Mouse (Mus musculus): ENCODE measurements around the gene Gls. TPM values are rescaled to one million over a fixed set of nuclear protein-coding genes. Genes with fewer than 3 reads are reported as not detected.

Gls gene
- 30.7 and 33.1 TPM in 2 replicates for polyA plus RNA-seq (2015; fragmentation: Nextera tagmentation; extraction: Ambion mirVana)

- H3K4me2 ChIP-seq, result peak within 1 kb of the TSS; percentile 70
- peak within 1 kb of the TSS; percentile 97 for H3K9ac ChIP-seq (replicated peaks)
- under 1% methylated on average over 46 of the region's 46 CpGs for WGBS
- H3K36me3 ChIP-seq, result no peaks in the 10 kb centered on the region
- H3K27ac ChIP-seq (replicated peaks), result peak within 1 kb of the TSS; percentile 95
- peak within 1 kb of the TSS; percentile 95 for H3K4me3 ChIP-seq (replicated peaks)
- ATAC-seq (ENCODE audit: low FRiP score), result peak; percentile 99
- no peaks in the 10 kb centered on the region for H3K27me3 ChIP-seq (replicated peaks)
- H3K9me3 ChIP-seq (replicated peaks), result no peaks in the 10 kb centered on the region
- H3K4me1 ChIP-seq, result peaks cover 19% of the 10 kb centered on the region
Observed at GRCm38 (mm10) chr1:52233143-52233713, at the start of gene Gls. Gls (minus strand) TSS chr1:52233232.

GRCm38 (mm10) chr1:52279831-52280595, 47.0 kb upstream of the Gls start:
- Histone ChIP-seq H3K4me1 (no peaks in the 10 kb centered on the region), H3K27ac (replicated peaks) (no peak overlapping the region), H3K36me3 (no peaks in the 10 kb centered on the region), H3K4me2 (no peak overlapping the region), H3K4me3 (replicated peaks) (no peak overlapping the region), H3K9ac (replicated peaks) (no peak overlapping the region), H3K9me3 (replicated peaks) (no peaks in the 10 kb centered on the region), H3K27me3 (replicated peaks) (no peaks in the 10 kb centered on the region)
- 68% methylated on average over 7 of the region's 7 CpGs for WGBS
- no peak for ATAC-seq (ENCODE audit: low FRiP score)

GRCm38 (mm10) chr1:52279331-52279730, 46.3 kb upstream of the Gls start:
- Histone ChIP-seq H3K4me2 (no peak overlapping the region), H3K4me3 (replicated peaks) (no peak overlapping the region), H3K27me3 (replicated peaks) (no peaks in the 10 kb centered on the region), H3K36me3 (no peaks in the 10 kb centered on the region), H3K9ac (replicated peaks) (no peak overlapping the region), H3K4me1 (no peaks in the 10 kb centered on the region), H3K27ac (replicated peaks) (no peak overlapping the region), H3K9me3 (replicated peaks) (no peaks in the 10 kb centered on the region)
- WGBS, result 44% methylated on average over 3 of the region's 3 CpGs
- no peak for ATAC-seq (ENCODE audit: low FRiP score)

DNA sequence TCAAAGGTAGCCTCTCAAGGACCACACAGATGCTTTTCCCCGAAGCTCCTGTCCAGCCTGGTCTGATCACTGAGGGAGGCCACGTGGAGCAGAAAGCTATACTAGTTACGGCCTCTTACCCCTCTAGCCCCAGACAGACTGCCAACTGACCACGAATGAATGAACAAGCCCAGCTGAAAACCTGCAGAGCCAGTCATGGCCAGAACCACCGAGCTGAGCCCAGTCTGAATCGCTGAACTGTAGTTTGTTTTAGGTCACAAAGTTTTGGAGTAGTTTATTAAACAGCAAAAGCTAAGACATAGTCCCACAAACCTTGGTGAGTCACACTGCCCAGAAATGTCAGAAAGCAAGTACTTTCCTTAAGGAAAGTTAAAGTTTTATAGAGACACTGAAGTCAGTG, 45.0 kb upstream of the Gls start:
- Histone ChIP-seq H3K9ac (replicated peaks) (no peak overlapping the region), H3K36me3 (no peaks in the 10 kb centered on the region), H3K27ac (replicated peaks) (no peak overlapping the region), H3K4me3 (replicated peaks) (no peak overlapping the region), H3K27me3 (replicated peaks) (no peaks in the 10 kb centered on the region), H3K9me3 (replicated peaks) (no peaks in the 10 kb centered on the region), H3K4me1 (no peaks in the 10 kb centered on the region), H3K4me2 (no peak overlapping the region)
- no peak for ATAC-seq (ENCODE audit: low FRiP score)
- WGBS, result 78% methylated on average over 6 of the region's 6 CpGs

DNA sequence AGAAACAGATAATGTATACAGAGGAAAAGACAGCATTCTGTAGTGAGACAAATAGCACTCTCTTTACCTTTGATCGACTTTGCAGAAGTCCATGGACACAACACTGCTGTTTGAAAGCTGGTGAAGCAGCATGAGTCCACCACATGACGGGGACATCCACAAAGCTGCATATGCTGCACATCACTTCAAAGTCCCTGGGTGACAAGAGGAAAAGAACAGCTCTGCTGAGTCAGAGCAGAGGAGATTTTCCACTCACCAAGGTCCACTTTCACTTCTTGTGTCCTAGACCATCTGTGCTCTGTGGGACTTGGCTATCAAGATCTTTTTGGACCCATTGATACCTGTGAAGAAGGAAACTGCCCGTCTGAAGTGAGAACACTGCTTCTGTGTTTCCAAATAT, 41.2 kb upstream of the Gls start:
- Histone ChIP-seq H3K9me3 (replicated peaks) (no peaks in the 10 kb centered on the region), H3K4me3 (replicated peaks) (no peak overlapping the region), H3K4me1 (no peaks in the 10 kb centered on the region), H3K9ac (replicated peaks) (no peak overlapping the region), H3K36me3 (no peaks in the 10 kb centered on the region), H3K27me3 (replicated peaks) (no peaks in the 10 kb centered on the region), H3K4me2 (no peak overlapping the region), H3K27ac (replicated peaks) (no peak overlapping the region)
- 84% methylated on average over 3 of the region's 3 CpGs for WGBS
- no peak for ATAC-seq (ENCODE audit: low FRiP score)

DNA sequence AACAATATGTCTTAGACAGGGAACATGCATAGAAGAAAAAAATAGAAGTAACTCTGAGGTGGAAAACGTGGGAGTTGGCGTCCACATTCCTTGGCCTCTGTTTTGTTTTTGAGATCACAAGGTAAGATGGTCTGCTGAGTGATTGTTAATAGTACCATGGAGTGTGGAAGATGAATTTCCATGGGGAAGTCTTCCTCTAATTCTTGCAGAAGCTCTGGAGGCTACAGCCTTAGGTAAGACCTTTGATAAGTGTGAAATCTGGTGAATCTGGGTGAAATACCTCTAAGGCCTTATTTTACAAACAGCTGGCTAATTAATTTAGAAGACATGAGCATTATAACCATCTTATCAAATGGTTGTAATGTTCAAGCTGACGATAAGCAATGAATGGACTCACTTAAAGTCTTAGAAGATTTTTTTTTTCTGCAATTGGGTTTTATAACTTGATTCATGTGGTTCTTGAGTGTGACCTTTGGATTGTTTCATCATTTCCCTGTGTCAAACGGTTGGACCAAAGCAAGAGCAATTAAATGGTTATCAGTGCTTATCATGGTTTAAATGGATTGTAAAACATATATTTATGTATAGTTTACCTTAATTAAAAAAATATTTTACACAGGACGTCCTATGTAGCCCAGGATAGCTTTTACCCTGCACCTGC, 39.1 kb upstream of the Gls start:
- no peak overlapping the region for H3K4me3 ChIP-seq (replicated peaks)
- no peak overlapping the region for H3K4me2 ChIP-seq
- WGBS, result 76% methylated on average over 5 of the region's 5 CpGs
- H3K27ac ChIP-seq (replicated peaks), result no peak overlapping the region
- H3K9me3 ChIP-seq (replicated peaks), result no peaks in the 10 kb centered on the region
- ATAC-seq (ENCODE audit: low FRiP score), result no peak
- H3K4me1 ChIP-seq, result no peaks in the 10 kb centered on the region
- H3K36me3 ChIP-seq, result no peaks in the 10 kb centered on the region
- no peak overlapping the region for H3K9ac ChIP-seq (replicated peaks)
- no peaks in the 10 kb centered on the region for H3K27me3 ChIP-seq (replicated peaks)

DNA sequence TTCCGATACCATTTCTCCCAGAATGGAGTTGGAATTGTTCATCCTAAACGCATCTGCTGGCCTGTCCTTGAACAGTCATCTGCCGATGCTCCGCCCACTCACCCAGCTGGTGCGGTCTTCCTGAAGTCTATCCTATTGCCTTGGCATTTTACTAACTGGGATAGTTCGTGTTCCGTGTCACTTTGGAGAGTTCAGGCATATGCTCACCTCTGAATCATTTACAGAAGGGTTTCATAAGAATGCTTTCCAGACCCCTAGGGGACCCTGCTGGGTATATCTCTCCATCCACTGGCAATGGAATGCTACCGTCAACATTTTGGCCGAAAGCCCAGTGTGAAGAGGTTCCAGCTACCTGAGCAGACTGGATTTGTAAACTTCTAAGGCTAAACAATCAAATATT, 37.3 kb upstream of the Gls start:
- Histone ChIP-seq H3K4me3 (replicated peaks) (no peak overlapping the region), H3K9ac (replicated peaks) (no peak overlapping the region), H3K36me3 (no peaks in the 10 kb centered on the region), H3K27ac (replicated peaks) (no peak overlapping the region), H3K4me1 (no peaks in the 10 kb centered on the region), H3K27me3 (replicated peaks) (no peaks in the 10 kb centered on the region), H3K4me2 (no peak overlapping the region), H3K9me3 (replicated peaks) (no peaks in the 10 kb centered on the region)
- 83% methylated on average over 9 of the region's 9 CpGs for WGBS
- no peak for ATAC-seq (ENCODE audit: low FRiP score)

DNA sequence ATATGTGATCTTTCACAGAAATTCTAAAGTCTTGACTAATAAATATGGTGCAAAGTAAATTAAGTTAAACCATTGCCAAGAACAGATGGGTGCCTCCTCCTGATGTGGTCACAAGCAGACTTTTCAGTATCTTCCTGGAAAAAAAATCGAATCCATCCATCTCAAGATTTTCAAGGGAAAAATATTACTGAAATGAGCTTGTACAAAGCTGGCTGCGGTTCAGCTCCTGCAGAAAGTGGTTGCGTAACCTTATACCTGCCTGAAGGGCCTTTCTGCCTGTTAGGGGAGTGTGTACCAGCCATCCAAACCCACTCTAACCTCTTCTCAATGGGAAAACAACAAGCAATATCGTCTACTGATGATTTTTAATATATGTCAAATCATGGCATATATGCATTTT, 36.6 kb upstream of the Gls start:
- Histone ChIP-seq H3K9me3 (replicated peaks) (no peaks in the 10 kb centered on the region), H3K4me3 (replicated peaks) (no peak overlapping the region), H3K27me3 (replicated peaks) (no peaks in the 10 kb centered on the region), H3K9ac (replicated peaks) (no peak overlapping the region), H3K27ac (replicated peaks) (no peak overlapping the region), H3K4me2 (no peak overlapping the region), H3K4me1 (no peaks in the 10 kb centered on the region), H3K36me3 (no peaks in the 10 kb centered on the region)
- WGBS, result 86% methylated on average over 4 of the region's 4 CpGs
- ATAC-seq (ENCODE audit: low FRiP score), result no peak

DNA sequence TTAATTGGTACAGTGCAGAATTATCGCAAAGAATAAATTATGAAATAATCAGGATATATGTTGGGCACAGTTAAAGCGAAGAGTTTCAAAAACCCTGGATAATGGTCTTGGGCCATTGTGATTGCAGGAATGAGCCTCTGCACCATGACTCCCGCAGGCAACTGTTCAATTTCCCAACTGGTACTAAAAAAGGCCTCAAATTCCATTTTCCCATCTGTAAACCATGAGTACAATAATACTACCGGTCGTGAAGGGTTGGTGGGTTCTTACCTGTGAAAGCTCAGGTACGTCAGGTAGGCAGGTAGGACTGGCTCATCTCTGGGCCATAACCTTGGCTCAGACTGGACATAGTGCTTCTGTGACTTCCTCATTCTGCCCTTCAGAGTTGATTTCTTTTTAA, 35.0 kb upstream of the Gls start:
- Histone ChIP-seq H3K4me1 (no peaks in the 10 kb centered on the region), H3K4me3 (replicated peaks) (no peak overlapping the region), H3K27ac (replicated peaks) (no peak overlapping the region), H3K4me2 (no peak overlapping the region), H3K9ac (replicated peaks) (no peak overlapping the region), H3K36me3 (no peaks in the 10 kb centered on the region), H3K9me3 (replicated peaks) (no peaks in the 10 kb centered on the region), H3K27me3 (replicated peaks) (no peaks in the 10 kb centered on the region)
- no peak for ATAC-seq (ENCODE audit: low FRiP score)
- WGBS, result 92% methylated on average over 6 of the region's 6 CpGs

DNA sequence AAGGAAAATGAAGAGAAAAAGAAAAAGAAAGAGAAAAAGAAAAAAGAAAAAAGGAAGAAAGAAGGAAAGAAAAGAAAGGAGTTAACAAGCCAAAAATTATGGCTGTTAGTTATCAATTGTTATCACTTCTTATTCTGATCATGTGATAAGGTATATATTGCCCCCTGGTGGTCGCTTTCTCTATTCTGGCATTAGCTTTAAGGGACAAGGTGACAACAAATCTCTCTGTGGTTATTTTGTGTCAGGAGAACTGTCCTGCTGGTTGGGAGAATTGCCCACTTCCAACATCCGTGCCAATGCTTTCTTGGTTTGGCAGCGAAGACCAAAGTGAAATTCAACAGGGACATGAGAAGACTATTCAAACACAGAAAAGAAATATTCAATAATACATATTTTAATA, 34.6 kb upstream of the Gls start:
- no peak for ATAC-seq (ENCODE audit: low FRiP score)
- Histone ChIP-seq H3K4me1 (no peaks in the 10 kb centered on the region), H3K9ac (replicated peaks) (no peak overlapping the region), H3K27me3 (replicated peaks) (no peaks in the 10 kb centered on the region), H3K4me2 (no peak overlapping the region), H3K36me3 (no peaks in the 10 kb centered on the region), H3K9me3 (replicated peaks) (no peaks in the 10 kb centered on the region), H3K4me3 (replicated peaks) (no peak overlapping the region), H3K27ac (replicated peaks) (no peak overlapping the region)
- 53% methylated on average over 3 of the region's 3 CpGs for WGBS

DNA sequence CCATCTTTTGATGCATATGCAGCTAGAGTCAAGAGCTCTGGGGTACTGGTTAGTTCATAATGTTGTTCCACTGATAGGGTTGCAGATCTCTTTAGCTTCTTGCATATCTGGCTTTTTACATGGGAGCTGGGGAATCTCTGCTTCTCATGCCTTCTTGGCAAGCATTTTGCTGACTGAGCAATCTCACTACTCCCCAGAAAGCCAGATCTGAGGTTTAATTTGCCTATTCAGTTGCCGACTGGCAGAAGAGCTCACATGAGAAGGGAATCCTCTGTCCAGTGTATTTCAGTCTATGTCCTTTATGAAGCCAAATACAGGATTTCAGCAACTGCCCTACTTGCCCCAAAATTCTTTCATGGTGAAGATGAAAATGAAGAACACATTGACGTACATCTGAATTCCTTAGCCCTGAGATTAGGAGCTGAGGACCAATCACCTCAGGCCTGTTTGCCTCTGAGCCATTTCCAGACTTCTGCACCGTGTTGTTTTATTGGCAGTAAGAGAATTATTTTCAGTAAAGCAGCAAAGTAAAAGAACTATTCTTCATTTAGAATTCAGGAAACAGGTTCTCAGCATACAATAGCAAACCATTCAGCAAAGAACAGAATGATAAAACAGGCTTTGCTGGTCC, 33.0 kb upstream of the Gls start:
- ATAC-seq (ENCODE audit: low FRiP score), result no peak
- 77% methylated on average over 3 of the region's 3 CpGs for WGBS
- no peak overlapping the region for H3K27ac ChIP-seq (replicated peaks)
- H3K4me2 ChIP-seq, result no peak overlapping the region
- no peaks in the 10 kb centered on the region for H3K4me1 ChIP-seq
- H3K9me3 ChIP-seq (replicated peaks), result no peaks in the 10 kb centered on the region
- H3K9ac ChIP-seq (replicated peaks), result no peak overlapping the region
- no peaks in the 10 kb centered on the region for H3K36me3 ChIP-seq
- no peak overlapping the region for H3K4me3 ChIP-seq (replicated peaks)
- no peaks in the 10 kb centered on the region for H3K27me3 ChIP-seq (replicated peaks)

DNA sequence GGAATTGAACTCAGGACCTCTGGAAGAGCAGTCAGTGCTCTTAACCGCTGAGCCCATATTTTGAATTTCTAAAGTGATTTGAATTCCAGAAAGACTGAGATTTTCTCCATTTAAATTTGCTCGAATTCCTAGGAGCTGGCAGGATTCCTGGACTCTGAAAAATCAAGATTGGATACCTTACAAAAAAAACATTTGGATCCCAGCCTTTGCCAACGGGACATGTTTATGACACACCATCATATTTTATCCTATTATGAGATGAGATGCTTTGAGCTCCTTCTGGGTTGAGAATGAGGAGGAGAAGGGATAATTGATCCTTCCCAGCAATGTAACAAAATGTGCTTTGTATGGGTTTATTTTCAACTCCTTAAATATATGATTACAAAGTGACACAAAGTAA, 31.3 kb upstream of the Gls start:
- ATAC-seq (ENCODE audit: low FRiP score), result no peak

More for the DNA sequence above, 31.3 kb upstream of the Gls start:
- no peaks in the 10 kb centered on the region for H3K36me3 ChIP-seq
- 74% methylated on average over 3 of the region's 3 CpGs for WGBS
- no peak overlapping the region for H3K4me3 ChIP-seq (replicated peaks)
- H3K4me2 ChIP-seq, result no peak overlapping the region
- no peak overlapping the region for H3K9ac ChIP-seq (replicated peaks)
- no peaks in the 10 kb centered on the region for H3K27me3 ChIP-seq (replicated peaks)
- no peaks in the 10 kb centered on the region for H3K4me1 ChIP-seq
- no peaks in the 10 kb centered on the region for H3K9me3 ChIP-seq (replicated peaks)
- H3K27ac ChIP-seq (replicated peaks), result no peak overlapping the region

Data from neural tube, embryonic 15.5 days (tissue).